27 mouse cellular contexts compared by ENCODE assay signal in genomic region chr1:39859213-39859612, GRCm38 (mm10). TPM values are rescaled to one million over a fixed set of nuclear protein-coding genes. Genes with fewer than 3 reads are reported as not detected.
DNase-seq lines count a peak whose midpoint lies in the region; ATAC-seq and TF ChIP-seq lines count a peak whose summit lies in the region.
"Had no signal": no experiment of that assay in that cellular context is flagged by ENCODE, and none has a peak within 500 bp of the region (broad histone marks: within the 10 kb centered on the region; RNA-seq: fewer than 3 reads in every experiment).

No protein-coding gene starts in this region.

- no peaks in the 10 kb centered on the region for H3K27me3 ChIP-seq in heart, embryonic 12.5 days (replicated peaks)
- no peaks in the 10 kb centered on the region for H3K27me3 ChIP-seq in lung, postnatal 0 days (replicated peaks; ENCODE audit: insufficient read depth, low read length)

- no peaks in the 10 kb centered on the region for H3K9me3 ChIP-seq in heart, embryonic 12.5 days (replicated peaks)
- no peaks in the 10 kb centered on the region for H3K9me3 ChIP-seq in lung, postnatal 0 days (ENCODE audit: low read length)
- H3K9me3 ChIP-seq: forebrain, embryonic 10.5 days; G1E had no signal

- no peak overlapping the region for H3K9ac ChIP-seq in heart, embryonic 12.5 days
- no peak overlapping the region for H3K9ac ChIP-seq in lung, postnatal 0 days (replicated peaks; ENCODE audit: low read depth)

- DNase-seq in heart, adult 9 months (ENCODE audit: low spot score in 2 of 2), result no peak
- no peak for DNase-seq in lung, postnatal 0 days (ENCODE audit: low spot score)
- no peak for DNase-seq in lung, adult 2 months
- peak; percentile 65 for DNase-seq in embryo, embryonic 10 days (ENCODE audit: low spot score)
- DNase-seq: adrenal gland, adult 8-10 months; cerebellum, adult 11-12 months; cerebellum, postnatal 36 days; gastrocnemius, postnatal 14 days; heart, postnatal 4 days; layer of hippocampus, postnatal 36 days; liver; lung, adult 18-20 months; midbrain, embryonic 14.5 days; right cerebral cortex, adult 18-20 months; thymus, adult 18-20 months had no signal

- WGBS in heart, embryonic 12.5 days, result 27% methylated on average over 6 of the region's 6 CpGs
- 34% methylated on average over 6 of the region's 6 CpGs for WGBS in lung, postnatal 0 days
- WGBS in lung, adult 2 months, result 50% methylated on average over 6 of the region's 6 CpGs

- 0 out of 2 replicates have a peak overlapping the region, but pooled peaks have one; percentile 15 for H3K27ac ChIP-seq in heart, embryonic 12.5 days (ENCODE audit: poor library complexity, severe bottlenecking)
- H3K27ac ChIP-seq in lung, postnatal 0 days (ENCODE audit: low read length), result no peak overlapping the region
- H3K27ac ChIP-seq: forebrain, embryonic 10.5 days; hindbrain, postnatal 0 days had no signal

- no peak for ATAC-seq in heart, embryonic 12.5 days (ENCODE audit: insufficient number of reproducible peaks, low FRiP score)
- ATAC-seq in lung, postnatal 0 days, result peak; percentile 12; the same call in 1 of the 2 replicates
- ATAC-seq in monocyte, adult 5-6 weeks (replicated peaks; ENCODE audit: insufficient number of reproducible peaks, low FRiP score, low TSS enrichment, poor library complexity, severe bottlenecking), result peak; percentile 35; the same call in 1 of the 2 replicates
- ATAC-seq in erythroid progenitor cell, adult 5-6 weeks (replicated peaks; ENCODE audit: low FRiP score, poor library complexity, severe bottlenecking), result no peak
- no peak for ATAC-seq in granulocyte monocyte progenitor cell, adult 5-6 weeks (replicated peaks; ENCODE audit: poor library complexity, severe bottlenecking)
- ATAC-seq: hindbrain, postnatal 0 days had no signal

- no peak for TF ChIP-seq POLR2A in lung, adult 2 months (IDR thresholded peaks at IDR 0.05; ENCODE audit: borderline replicate concordance, extremely low read depth, low read depth, low read length)

- peaks cover 27% of the 10 kb centered on the region for H3K4me1 ChIP-seq in heart, embryonic 12.5 days (replicated peaks)
- H3K4me1 ChIP-seq in lung, postnatal 0 days (ENCODE audit: insufficient read depth, low read depth, low read length), result no peaks in the 10 kb centered on the region
- no peaks in the 10 kb centered on the region for H3K4me1 ChIP-seq in lung, adult 2 months (ENCODE audit: control insufficient read depth, insufficient read depth, low read length)

- TF ChIP-seq CTCF in lung, postnatal 0 days (IDR thresholded peaks at IDR 0.05), result no peak
- no peak for TF ChIP-seq CTCF in lung, adult 2 months (IDR thresholded peaks at IDR 0.05; ENCODE audit: insufficient read depth, low read length)

- no peak for TF ChIP-seq EP300 in lung, postnatal 0 days (IDR thresholded peaks at IDR 0.05)

- H3K36me3 ChIP-seq in heart, embryonic 12.5 days, result no peaks in the 10 kb centered on the region
- H3K36me3 ChIP-seq in lung, postnatal 0 days (ENCODE audit: insufficient read depth, low read length), result no peaks in the 10 kb centered on the region
- H3K36me3 ChIP-seq: forebrain, embryonic 10.5 days; G1E had no signal

- no peak overlapping the region for H3K4me3 ChIP-seq in heart, embryonic 12.5 days
- no peak overlapping the region for H3K4me3 ChIP-seq in lung, postnatal 0 days (ENCODE audit: low read depth, low read length)
- no peak overlapping the region for H3K4me3 ChIP-seq in lung, adult 2 months (replicated peaks; ENCODE audit: extremely low read depth, low read depth, low read length)
- H3K4me3 ChIP-seq: forebrain, embryonic 10.5 days had no signal

- no peak overlapping the region for H3K4me2 ChIP-seq in heart, embryonic 12.5 days
- H3K4me2 ChIP-seq in lung, postnatal 0 days (replicated peaks; ENCODE audit: low read depth, low read length), result no peak overlapping the region
- H3K4me2 ChIP-seq: heart, embryonic 11.5 days had no signal

RNA-seq across cellular contexts. Expression of gene Map4k4, which starts 41.5 kb away (rescaled TPM):
- 26.1 and 31.8 TPM in 2 replicates for polyA plus RNA-seq in heart, embryonic 12.5 days (2016; fragmentation: Nextera tagmentation; extraction: Ambion mirVana)
- 21.2 and 21.5 TPM in 2 replicates for polyA plus RNA-seq in lung, postnatal 0 days (2015; fragmentation: Nextera tagmentation; extraction: Ambion mirVana)
- polyA plus RNA-seq in lung, adult 2 months (2012; rRNA removed), result 80.4 and 94.7 TPM in 2 replicates
- total RNA-seq in monocyte, adult 5-6 weeks (2017), result 327 to 401 TPM (median 363 TPM) in 3 replicates
- 15.9 and 28.1 TPM in 2 replicates for total RNA-seq in erythroid progenitor cell, adult 5-6 weeks (2015; ENCODE audit: low replicate concordance)
- 13.2 and 28.7 TPM in 2 replicates for total RNA-seq in erythroid progenitor cell, adult 5-6 weeks (2017; ENCODE audit: low replicate concordance)
- total RNA-seq in granulocyte monocyte progenitor cell, adult 5-6 weeks (2014; fragmentation: Nextera tagmentation), result 24.6 and 38.5 TPM in 2 replicates
- total RNA-seq in granulocyte monocyte progenitor cell, adult 5-6 weeks (2017), result 58.2 and 64.7 TPM in 2 replicates

RNA-seq across cellular contexts. Expression of gene Gm3646, which starts 54.1 kb away (rescaled TPM):
- polyA plus RNA-seq in heart, embryonic 12.5 days (2016; fragmentation: Nextera tagmentation; extraction: Ambion mirVana), result 0.82 and 1.8 TPM in 2 replicates
- polyA plus RNA-seq in lung, postnatal 0 days (2015; fragmentation: Nextera tagmentation; extraction: Ambion mirVana), result not detected in 2 replicates
- polyA plus RNA-seq in lung, adult 2 months (2012; rRNA removed), result not detected in 2 replicates
- not detected in 3 replicates for total RNA-seq in monocyte, adult 5-6 weeks (2017)
- total RNA-seq in erythroid progenitor cell, adult 5-6 weeks (2015; ENCODE audit: low replicate concordance), result not detected in 2 replicates
- total RNA-seq in erythroid progenitor cell, adult 5-6 weeks (2017; ENCODE audit: low replicate concordance), result not detected in 2 replicates
- not detected in 2 replicates for total RNA-seq in granulocyte monocyte progenitor cell, adult 5-6 weeks (2014; fragmentation: Nextera tagmentation)
- total RNA-seq in granulocyte monocyte progenitor cell, adult 5-6 weeks (2017), result not detected in 2 replicates
- total RNA-seq: adrenal gland, adult 8-10 months; G1E; hindbrain, postnatal 0 days; layer of hippocampus, postnatal 36 days; left cerebral cortex, postnatal 25 days; neutrophil, adult 5-6 weeks had no signal
- polyA plus RNA-seq: brain, embryonic 14.5 days; forebrain, embryonic 10.5 days; G1E; hindbrain, postnatal 0 days; midbrain, embryonic 14.5 days; stomach, embryonic 14.5 days had no signal

Comparison
In these comparisons a context has a peak if more than half of its experiments do, and no peak if none do; other contexts are left out.
1. ATAC-seq: peak in lung, postnatal 0 days (single experiment) and monocyte, adult 5-6 weeks (single experiment); none in heart, embryonic 12.5 days (single experiment), erythroid progenitor cell, adult 5-6 weeks (single experiment) and granulocyte monocyte progenitor cell, adult 5-6 weeks (single experiment).